Mouse (Mus musculus) liver, adult (tissue): Measurements from ENCODE around the gene 3110040M04Rik.
"Not testable (repeated sequence)": the region's sequence is repeated elsewhere in the genome, so short reads cannot be mapped to it uniquely, and the experiment has no call there.

Experiments
- GATA4 ChIP-seq: IDR thresholded peaks from 2 replicates; pipeline ENCODE4 v1.6.1; 2014; ENCODE audit warnings: mild to moderate bottlenecking, low read length; ENCODE audit not compliant: insufficient replicate concordance

The 3110040M04Rik gene

DNA sequence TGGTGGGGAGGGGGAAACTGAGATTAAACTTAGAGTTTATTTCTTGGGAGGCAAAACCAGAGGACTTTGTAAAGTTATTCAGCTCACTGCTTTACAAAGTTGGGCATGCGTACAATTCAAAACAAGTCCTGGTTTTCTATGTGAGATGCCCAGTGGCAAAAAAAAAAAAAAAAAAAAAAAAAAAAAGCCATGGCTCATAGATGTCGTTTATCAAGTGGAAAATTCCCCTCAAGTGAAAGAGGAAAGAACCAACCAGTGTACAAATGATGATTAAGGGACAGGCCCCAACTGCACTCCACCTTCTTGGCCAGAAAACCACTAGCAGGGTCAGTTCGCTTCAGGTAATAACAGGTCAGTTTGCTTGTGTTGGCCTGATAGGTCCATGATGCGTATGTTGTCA, 15.5 kb upstream of the 3110040M04Rik start:
- no peak for TF ChIP-seq GATA4

DNA sequence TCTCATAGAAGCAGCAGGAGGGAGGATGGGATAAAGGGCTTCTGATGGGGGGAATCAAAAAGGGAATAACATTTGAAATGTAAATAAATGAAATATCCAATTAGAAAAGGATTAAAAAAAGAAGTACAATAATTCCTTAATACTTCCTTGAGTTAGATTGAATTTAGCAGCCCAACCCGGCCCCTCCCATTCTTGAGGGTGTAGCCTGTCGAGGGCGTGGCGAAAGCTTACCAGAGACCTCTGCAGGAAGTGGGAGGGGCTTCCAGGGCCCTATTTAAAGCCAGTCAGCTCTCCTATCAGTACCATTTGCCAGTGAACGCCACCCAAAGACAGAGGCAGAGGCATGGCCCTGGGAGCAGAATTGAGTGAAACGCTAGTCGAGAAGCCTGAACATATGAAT, 11.8 kb upstream of the 3110040M04Rik start, which contains the start of gene Gm8947:
Gm8947 (plus strand) TSS at position 302 of the 400 bp plus-strand sequence.
- TF ChIP-seq GATA4, result not testable (repeated sequence)

- not testable (repeated sequence) for TF ChIP-seq GATA4
Observed at GRCm38 (mm10) chr1:151198120-151198519, 5.8 kb upstream of the 3110040M04Rik start, which contains the start of gene Gm47995. TSS of gene Gm47995 (plus strand) at chr1:151198448.

DNA sequence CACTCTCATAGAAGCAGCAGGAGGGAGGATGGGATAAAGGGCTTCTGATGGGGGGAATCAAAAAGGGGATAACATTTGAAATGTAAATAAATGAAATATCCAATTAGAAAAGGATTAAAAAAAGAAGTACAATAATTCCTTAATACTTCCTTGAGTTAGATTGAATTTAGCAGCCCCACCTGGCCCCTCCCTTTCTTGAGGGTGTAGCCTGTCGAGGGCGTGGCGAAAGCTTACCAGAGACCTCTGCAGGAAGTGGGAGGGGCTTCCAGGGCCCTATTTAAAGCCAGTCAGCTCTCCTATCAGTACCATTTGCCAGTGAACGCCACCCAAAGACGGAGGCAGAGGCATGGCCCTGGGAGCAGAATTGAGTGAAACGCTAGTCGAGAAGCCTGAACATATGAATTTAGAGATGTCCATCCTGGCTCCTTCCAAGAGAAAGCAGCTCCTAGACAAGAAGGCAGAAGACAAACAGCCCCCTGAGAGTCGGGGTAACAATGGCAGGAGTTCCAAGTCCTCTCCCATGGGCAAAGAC, 6.0 kb downstream of the 3110040M04Rik start, which contains the start of gene Gm47996:
Gm47996 (plus strand) TSS at position 308 of the 532 bp plus-strand sequence.
- not testable (repeated sequence) for TF ChIP-seq GATA4

DNA sequence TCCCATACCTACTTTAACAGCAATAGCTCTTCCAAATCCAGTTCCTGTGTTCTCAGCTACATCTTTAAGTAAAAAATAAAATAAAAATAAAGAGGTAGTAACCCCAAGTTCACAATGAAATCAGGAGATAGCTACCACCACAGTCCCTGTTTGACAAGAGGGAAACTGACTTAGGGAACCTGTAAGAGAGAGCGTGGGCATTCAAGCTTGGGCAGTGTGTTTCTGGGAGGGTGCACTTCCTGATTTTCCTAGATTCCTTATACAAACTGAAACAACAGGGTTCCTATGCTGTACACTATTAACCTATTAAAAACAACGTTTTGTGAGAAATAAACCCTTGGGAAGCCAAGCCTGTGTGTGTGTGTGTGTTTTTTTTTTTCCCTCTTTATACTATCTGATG, 10.9 kb downstream of the 3110040M04Rik start:
- TF ChIP-seq GATA4, result no peak

DNA sequence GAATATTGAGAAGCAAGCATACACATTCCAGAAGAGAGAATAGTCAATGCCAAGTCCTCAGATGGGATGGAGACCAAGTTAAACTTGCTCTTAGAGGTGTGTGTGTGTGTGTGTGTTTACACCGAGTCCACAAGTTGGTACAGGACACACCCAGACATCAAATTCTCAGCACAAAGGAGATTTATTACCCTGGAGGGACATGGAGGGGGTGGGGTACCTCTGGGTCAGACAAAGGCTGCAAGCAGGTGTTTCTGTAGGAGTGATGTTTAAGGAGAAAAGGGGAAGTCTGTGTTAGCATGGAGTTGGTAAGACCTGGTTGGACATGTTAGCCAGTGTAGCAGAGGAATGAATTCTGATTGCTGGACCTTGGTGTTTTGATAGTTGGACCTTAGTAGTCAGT, 12.1 kb downstream of the 3110040M04Rik start:
- no peak for TF ChIP-seq GATA4

GRCm38 (mm10) chr1:151216417-151216816, 12.5 kb downstream of the 3110040M04Rik start:
- no peak for TF ChIP-seq GATA4

DNA sequence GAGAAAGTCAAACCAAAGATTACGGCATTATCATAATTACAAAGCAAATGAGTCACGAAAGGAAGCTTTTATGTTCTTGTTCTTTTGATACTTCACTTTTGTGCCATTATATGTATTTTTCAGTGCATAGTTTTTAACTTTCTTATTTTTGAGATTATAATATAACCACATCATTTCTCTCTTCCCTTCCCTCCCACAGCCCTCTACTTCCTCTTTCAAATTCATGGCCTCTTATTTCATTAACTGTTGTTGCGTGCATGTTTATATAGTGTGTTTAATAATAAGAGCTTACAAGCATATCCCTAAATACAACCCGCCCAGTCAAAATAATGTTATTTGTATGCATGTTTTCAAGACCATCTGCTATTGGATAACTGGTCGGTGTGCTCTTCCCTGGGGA, 15.1 kb downstream of the 3110040M04Rik start:
- TF ChIP-seq GATA4, result no peak

GRCm38 (mm10) chr1:151220098-151220497, 16.2 kb downstream of the 3110040M04Rik start:
- no peak for TF ChIP-seq GATA4

DNA sequence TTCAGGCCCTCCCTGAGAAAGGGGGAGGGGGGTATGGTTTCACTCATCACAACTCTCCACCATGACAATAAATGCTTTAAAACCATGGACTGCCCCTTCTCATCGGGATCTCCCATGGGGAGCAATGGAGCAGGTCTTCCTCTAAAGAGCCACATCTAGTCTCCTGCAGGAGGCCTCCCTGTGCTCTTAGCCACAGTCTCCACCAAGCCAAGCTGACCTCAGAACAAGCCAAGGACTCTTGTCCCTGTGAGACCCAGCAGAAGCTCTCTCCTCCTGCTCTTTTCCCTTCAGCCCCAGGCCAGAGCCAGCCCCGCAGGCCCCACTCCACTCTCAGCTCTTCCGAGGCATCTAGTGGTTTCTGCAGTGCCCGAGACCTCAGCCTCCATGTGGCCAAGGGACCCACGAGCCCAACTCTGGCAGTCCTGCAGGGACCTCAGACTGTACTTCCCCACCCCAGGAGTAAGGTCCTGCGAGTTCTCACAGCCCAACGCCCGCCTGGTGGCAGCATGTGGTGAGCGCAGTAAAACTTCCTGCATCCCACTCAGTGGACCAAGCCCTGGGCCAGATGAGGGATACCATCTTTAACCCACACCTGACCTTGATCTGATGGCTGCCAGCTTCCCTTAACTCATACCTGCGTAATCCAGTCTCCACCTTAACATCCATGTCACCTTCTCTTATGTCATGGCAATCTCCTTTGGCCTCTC, 18.8 kb downstream of the 3110040M04Rik start:
- no peak for TF ChIP-seq GATA4

GRCm38 (mm10) chr1:151223377-151223776, 19.5 kb downstream of the 3110040M04Rik start:
- no peak for TF ChIP-seq GATA4

GRCm38 (mm10) chr1:151224536-151224935, 20.6 kb downstream of the 3110040M04Rik start:
- no peak for TF ChIP-seq GATA4

DNA sequence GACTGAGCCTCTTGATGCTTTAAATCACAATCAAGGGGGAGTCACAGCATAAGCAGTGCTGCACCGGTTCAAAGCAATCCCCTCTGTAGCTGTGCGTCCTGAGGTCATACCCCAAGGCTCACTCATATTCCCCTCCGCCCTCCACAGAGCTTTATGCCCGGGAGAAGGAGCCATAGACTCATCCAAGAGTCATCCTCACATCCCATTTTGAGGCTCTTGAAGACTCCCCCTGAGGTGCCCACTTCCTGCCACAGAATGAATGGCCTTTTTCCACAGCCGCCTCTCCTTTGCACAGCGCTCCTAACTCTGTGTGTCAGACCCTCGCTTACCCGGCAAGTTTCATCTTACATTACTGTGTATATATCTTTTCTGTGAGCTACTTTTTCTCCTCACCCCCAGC, 23.6 kb downstream of the 3110040M04Rik start:
- TF ChIP-seq GATA4, result no peak

- no peak for TF ChIP-seq GATA4
Observed at GRCm38 (mm10) chr1:151228320-151228989, 24.5 kb downstream of the 3110040M04Rik start.

GRCm38 (mm10) chr1:151232346-151232745, 28.4 kb downstream of the 3110040M04Rik start:
- TF ChIP-seq GATA4, result no peak

- no peak for TF ChIP-seq GATA4
Observed at GRCm38 (mm10) chr1:151233756-151234155, 29.8 kb downstream of the 3110040M04Rik start.
